Mouse (Mus musculus) midbrain, embryonic 11.5 days (tissue): ENCODE data around the gene Myh9. TPM values are rescaled to one million over a fixed set of nuclear protein-coding genes. Genes with fewer than 3 reads are reported as not detected.
"Not testable (repeated sequence)": the region's sequence is repeated elsewhere in the genome, so short reads cannot be mapped to it uniquely, and the experiment has no call there.

Source experiments
- ATAC-seq: fragments of 200-750 bp; cut with Nextera tagmentation; 2 replicates; pipeline ENCODE4 v1.8.0; 2017; ENCODE audit warnings: moderate TSS enrichment, moderate library complexity; ENCODE audit not compliant: low FRiP score
- DNase-seq: peaks from one replicate; pipeline ENCODE4 v3.0.0; 2015; ENCODE audit warnings: low spot score; ENCODE audit errors: missing footprints
- H3K27ac ChIP-seq: fragments of 300-500 bp; sonication (generic); 2 replicates; pipeline ENCODE4 v1.5.1; 2014; ENCODE audit warnings: low read depth, low read length
- H3K27me3 ChIP-seq: fragments of 300-500 bp; sonication (generic); 2 replicates; pipeline ENCODE4 v1.6.1; 2014; ENCODE audit warnings: mild to moderate bottlenecking, low read length, moderate library complexity, mixed read lengths; ENCODE audit not compliant: control insufficient read depth, insufficient read depth
- H3K36me3 ChIP-seq: fragments of 300-500 bp; sonication (generic); 2 replicates; pipeline ENCODE4 v1.6.1; 2014; ENCODE audit warnings: mild to moderate bottlenecking, low read length, moderate library complexity, mixed read lengths; ENCODE audit not compliant: control insufficient read depth, insufficient read depth
- H3K4me1 ChIP-seq: fragments of 300-500 bp; sonication (generic); 2 replicates; pipeline ENCODE4 v1.6.1; 2014; ENCODE audit warnings: low read length; ENCODE audit not compliant: control insufficient read depth, insufficient read depth
- H3K4me2 ChIP-seq: fragments of 300-500 bp; sonication (generic); 2 replicates; pipeline ENCODE4 v1.6.1; 2014; ENCODE audit warnings: mild to moderate bottlenecking, moderate library complexity
- H3K4me3 ChIP-seq: fragments of 300-500 bp; sonication (generic); 2 replicates; pipeline ENCODE4 v1.5.1; 2014; ENCODE audit warnings: low read depth, low read length
- H3K9ac ChIP-seq: fragments of 300-500 bp; sonication (generic); 2 replicates; pipeline ENCODE4 v1.6.1; 2014; ENCODE audit warnings: low read length
- H3K9me3 ChIP-seq: fragments of 300-500 bp; sonication (generic); 2 replicates; pipeline ENCODE4 v1.6.1; 2016; ENCODE audit warnings: low read length; ENCODE audit not compliant: control insufficient read depth
- WGBS: fragments of 180-500 bp; shearing (Covaris S2); extraction: QIAGEN DNeasy Blood & Tissue Kit; methylation state at CpG from one replicate; pipeline ENCODE4 v1.1.7; 2014; 5-methylcytosine and 5-hydroxymethylcytosine counted together
- polyA plus RNA-seq: library from polyadenylated mRNA; unstranded; fragments of >200 nt; fragmentation: Nextera tagmentation; extraction: Ambion mirVana; gene quantifications from 2 replicates; pipeline ENCODE4 v1.2.1, GENCODE M21; 2014

Myh9 gene
- polyA plus RNA-seq, 1 experiment from 2014 or later = 19.6 TPM

DNA sequence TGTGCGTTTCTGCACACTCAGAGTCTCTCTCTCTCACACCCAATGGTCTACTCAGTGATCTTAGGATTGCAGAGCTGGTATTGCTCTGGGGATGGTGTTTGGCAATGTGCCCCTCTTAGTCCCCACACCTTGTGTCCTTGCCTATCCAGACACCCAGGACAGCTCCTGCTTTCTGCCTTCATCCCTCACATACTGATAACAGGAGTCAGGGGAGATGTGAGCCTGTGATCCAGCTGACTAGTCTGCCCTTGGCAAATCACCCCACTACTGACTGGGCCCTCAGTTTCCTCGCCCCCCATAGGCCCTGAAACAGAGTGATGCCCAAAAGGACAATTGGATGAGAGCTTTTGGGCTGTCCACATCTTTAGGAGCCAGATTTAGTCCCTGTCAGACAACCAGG, 85.9 kb downstream of the Myh9 start:
- Histone ChIP-seq H3K4me3 (no peak overlapping the region), H3K9ac (no peak overlapping the region), H3K36me3 (no peaks in the 10 kb centered on the region), H3K4me2 (no peak overlapping the region), H3K27me3 (no peaks in the 10 kb centered on the region), H3K9me3 (no peaks in the 10 kb centered on the region), H3K4me1 (no peaks in the 10 kb centered on the region), H3K27ac (no peak overlapping the region)
- ATAC-seq (no peak), DNase-seq (no peak)
- 61% methylated on average over 2 of the region's 2 CpGs for WGBS

DNA sequence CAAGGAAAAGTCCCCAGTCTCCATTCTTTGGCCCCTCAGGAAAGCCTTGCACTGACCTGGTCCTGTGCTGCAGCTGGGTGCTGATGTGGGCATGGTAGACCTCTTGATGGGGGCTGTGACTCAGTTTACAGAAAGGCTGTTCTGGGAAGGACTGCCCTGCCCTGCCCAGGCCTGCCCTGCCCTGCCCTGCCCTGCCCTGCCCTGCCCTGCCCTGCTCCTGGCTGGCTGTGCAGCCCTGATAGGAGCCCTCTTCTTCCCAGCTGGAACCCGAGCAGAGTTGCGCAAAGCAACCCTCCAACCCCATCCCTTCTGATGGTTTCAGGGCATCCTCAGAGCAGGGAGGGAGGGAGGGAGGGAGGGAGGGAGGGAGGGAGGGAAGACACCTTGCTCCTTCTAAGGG, 86.8 kb downstream of the Myh9 start:
- Histone ChIP-seq H3K36me3 (no peaks in the 10 kb centered on the region), H3K27ac (no peak overlapping the region), H3K4me3 (no peak overlapping the region), H3K9ac (no peak overlapping the region), H3K9me3 (no peaks in the 10 kb centered on the region), H3K4me2 (no peak overlapping the region), H3K27me3 (no peaks in the 10 kb centered on the region), H3K4me1 (no peaks in the 10 kb centered on the region)
- no peak for ATAC-seq
- no peak for DNase-seq
- no CpG with 5 or more reads among the region's 2 CpGs for WGBS

DNA sequence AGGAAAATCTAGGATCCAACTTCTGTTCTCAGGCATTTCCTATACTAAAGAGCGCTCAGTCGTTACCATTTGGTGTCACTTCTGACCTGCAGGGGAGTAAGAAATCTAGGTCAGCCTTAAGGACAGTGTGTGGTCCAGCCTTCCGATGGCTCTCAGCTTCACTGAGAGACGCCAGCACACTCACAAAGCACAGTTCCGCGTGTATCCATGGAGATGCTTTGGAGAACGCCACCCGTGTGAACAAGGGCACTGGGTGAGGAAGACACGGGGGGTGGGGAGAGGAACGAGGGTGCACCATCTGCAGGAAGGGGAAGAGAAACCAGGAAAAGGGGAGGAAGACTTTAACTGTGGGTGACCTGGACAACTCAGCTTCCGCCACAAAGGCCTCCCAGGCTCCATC, 89.5 kb downstream of the Myh9 start:
- Histone ChIP-seq H3K27me3 (no peaks in the 10 kb centered on the region), H3K27ac (no peak overlapping the region), H3K4me3 (no peak overlapping the region), H3K36me3 (no peaks in the 10 kb centered on the region), H3K4me2 (no peak overlapping the region), H3K4me1 (no peaks in the 10 kb centered on the region), H3K9ac (no peak overlapping the region), H3K9me3 (no peaks in the 10 kb centered on the region)
- WGBS = 64% methylated on average over 11 of the region's 11 CpGs
- ATAC-seq (no peak), DNase-seq (peak; percentile 78)

DNA sequence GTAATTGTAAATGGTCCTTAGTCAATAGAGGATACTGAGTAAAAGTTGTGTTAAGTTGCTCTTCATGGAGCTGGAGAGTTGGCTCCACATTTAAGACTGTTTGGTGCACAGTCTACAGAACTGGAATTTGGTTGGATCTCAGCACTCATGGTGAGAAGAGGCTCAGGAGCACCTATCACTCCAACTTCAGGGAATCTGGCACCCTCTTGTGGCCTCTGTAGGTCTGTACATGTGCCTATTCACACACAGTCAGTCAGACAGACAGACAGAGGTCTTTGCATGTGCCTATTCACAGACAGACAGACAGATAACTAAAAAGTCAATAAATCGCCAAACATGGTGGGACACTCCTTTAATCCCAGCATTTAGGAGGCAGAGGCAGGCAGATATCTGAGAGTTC, 91.5 kb downstream of the Myh9 start:
- ATAC-seq = no peak
- Histone ChIP-seq H3K9ac (no peak overlapping the region), H3K4me1 (no peaks in the 10 kb centered on the region), H3K9me3 (no peaks in the 10 kb centered on the region), H3K27me3 (no peaks in the 10 kb centered on the region), H3K27ac (no peak overlapping the region), H3K36me3 (no peaks in the 10 kb centered on the region), H3K4me3 (no peak overlapping the region), H3K4me2 (no peak overlapping the region)
- DNase-seq = peak; percentile 72
- WGBS = 28% methylated on average over 1 of the region's 1 CpGs

- ATAC-seq (no peak), DNase-seq (peak; percentile 23)
- Histone ChIP-seq H3K27me3 (no peaks in the 10 kb centered on the region), H3K9ac (no peak overlapping the region), H3K4me2 (no peak overlapping the region), H3K9me3 (no peaks in the 10 kb centered on the region), H3K4me3 (no peak overlapping the region), H3K27ac (no peak overlapping the region), H3K36me3 (no peaks in the 10 kb centered on the region), H3K4me1 (no peaks in the 10 kb centered on the region)
- WGBS = 91% methylated on average over 10 of the region's 10 CpGs
Observed at GRCm38 (mm10) chr15:77749717-77750116, 92.3 kb downstream of the Myh9 start.

DNA sequence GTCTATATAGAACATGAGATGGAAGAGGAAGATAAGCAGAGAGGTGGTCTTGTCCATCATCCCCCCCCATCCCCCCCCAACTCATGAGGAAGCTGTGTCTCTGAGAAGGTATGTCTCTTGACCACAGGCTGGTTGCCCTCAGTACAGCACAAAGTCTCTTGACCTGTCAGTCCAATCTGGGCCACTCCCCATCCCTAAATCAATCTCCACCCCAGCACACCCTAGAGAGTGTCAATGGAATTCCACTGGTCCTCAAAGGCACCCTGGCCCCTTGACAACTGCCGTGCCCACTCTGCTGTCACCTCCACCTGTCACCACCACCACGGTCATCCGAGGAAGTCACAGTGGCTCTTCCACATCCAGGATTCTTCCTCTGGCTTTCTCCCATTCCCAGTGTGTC, 93.6 kb downstream of the Myh9 start:
- 100% methylated on average over 3 of the region's 3 CpGs for WGBS
- H3K4me1 ChIP-seq = no peaks in the 10 kb centered on the region
- DNase-seq (peak; percentile 17), ATAC-seq (no peak)
- H3K9ac ChIP-seq = no peak overlapping the region
- H3K27me3 ChIP-seq = no peaks in the 10 kb centered on the region
- no peak overlapping the region for H3K4me2 ChIP-seq
- no peaks in the 10 kb centered on the region for H3K9me3 ChIP-seq
- H3K4me3 ChIP-seq = no peak overlapping the region
- H3K36me3 ChIP-seq = no peaks in the 10 kb centered on the region
- no peak overlapping the region for H3K27ac ChIP-seq

DNA sequence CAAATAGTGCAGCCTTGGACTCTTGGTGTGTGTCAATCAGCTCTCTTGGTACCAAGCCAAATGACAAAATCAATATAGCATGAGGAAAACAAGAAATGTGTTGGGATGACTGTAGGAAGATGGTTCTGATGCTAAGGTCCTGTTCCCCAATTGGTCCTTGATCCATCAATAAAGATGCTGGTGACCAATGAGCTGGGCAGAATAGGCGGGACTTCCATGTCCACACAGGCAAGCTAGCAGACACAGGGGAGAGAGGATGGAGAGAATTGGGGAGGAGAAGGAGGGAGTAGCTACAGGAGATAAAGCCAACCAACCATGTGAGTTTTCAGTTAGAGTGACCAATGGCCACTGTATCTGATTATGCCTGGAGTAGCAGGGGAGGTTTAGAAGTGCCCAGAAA, 95.6 kb downstream of the Myh9 start:
- ATAC-seq (no peak), DNase-seq (no peak)
- 95% methylated on average over 1 of the region's 1 CpGs for WGBS
- no peaks in the 10 kb centered on the region for H3K27me3 ChIP-seq
- no peaks in the 10 kb centered on the region for H3K4me1 ChIP-seq
- no peak overlapping the region for H3K9ac ChIP-seq
- no peaks in the 10 kb centered on the region for H3K9me3 ChIP-seq
- H3K4me3 ChIP-seq = no peak overlapping the region
- H3K4me2 ChIP-seq = no peak overlapping the region
- no peak overlapping the region for H3K27ac ChIP-seq
- H3K36me3 ChIP-seq = no peaks in the 10 kb centered on the region

DNA sequence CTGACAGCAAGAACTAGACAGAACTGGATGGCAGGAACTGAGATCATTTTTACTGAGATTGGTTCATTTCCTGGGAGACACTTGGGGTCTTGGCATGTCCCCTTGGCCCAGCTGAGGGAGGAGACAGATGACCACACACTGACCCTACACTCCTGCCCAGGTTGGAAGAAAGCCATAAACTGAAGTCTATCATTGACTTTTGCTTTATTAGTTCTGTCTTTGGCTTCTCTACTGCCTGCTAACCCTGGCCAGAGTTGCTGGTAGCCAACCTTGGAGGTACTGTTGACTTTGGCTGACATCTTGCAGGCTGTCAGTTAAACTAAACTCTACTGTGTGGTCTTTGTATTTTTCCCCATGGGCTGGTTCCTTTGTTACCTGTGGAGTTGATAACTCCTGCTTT, 96.9 kb downstream of the Myh9 start:
- ATAC-seq (no peak), DNase-seq (peak; percentile 72)
- Histone ChIP-seq H3K27ac (no peak overlapping the region), H3K4me3 (no peak overlapping the region), H3K27me3 (no peaks in the 10 kb centered on the region), H3K36me3 (no peaks in the 10 kb centered on the region), H3K4me2 (no peak overlapping the region), H3K4me1 (no peaks in the 10 kb centered on the region), H3K9me3 (no peaks in the 10 kb centered on the region), H3K9ac (no peak overlapping the region)

DNA sequence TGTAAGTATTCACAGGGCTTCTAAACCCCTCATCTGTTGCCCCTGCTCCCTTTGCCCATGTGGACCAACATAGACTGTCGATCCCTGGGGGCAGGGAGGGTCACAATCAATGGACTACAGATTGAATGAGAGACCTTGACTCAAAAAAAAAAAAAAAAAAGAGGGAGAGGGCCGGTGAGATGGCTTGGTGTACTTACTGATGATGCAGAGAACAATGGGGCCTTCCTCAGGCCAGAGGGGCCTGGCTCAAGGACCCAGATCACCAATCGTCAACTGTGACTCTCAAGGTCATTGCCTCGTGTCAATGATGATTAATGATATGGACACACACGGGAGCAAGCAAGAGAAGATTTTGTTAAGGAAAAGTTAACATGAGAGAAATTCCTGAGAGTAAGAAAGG, 97.3 kb downstream of the Myh9 start:
- Histone ChIP-seq H3K27me3 (no peaks in the 10 kb centered on the region), H3K4me2 (no peak overlapping the region), H3K4me1 (no peaks in the 10 kb centered on the region), H3K4me3 (no peak overlapping the region), H3K36me3 (no peaks in the 10 kb centered on the region), H3K9ac (no peak overlapping the region), H3K9me3 (no peaks in the 10 kb centered on the region), H3K27ac (no peak overlapping the region)
- ATAC-seq (no peak), DNase-seq (peak; percentile 59)
- WGBS = 43% methylated on average over 5 of the region's 5 CpGs

DNA sequence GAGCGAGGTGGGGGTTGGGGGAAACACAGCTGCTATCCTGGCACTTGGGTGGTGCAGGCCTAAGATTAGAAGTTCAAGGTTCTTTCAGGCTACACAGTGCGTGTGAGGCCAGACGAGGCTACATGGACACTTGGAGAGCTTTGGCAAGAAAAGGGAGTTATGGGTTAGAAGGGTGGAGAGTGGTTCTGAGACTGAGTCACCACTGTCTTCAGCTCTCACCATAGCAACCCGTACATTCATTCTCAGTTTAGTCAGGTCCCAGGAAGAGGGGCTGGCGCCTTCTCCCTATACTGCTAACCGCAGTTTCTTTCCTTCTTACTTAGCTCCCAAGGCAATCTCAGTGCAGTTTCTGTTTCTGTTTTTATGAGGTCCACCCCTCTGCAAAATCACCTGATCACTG, 100.4 kb downstream of the Myh9 start:
- not testable (repeated sequence) for H3K4me3 ChIP-seq, H3K4me2 ChIP-seq, H3K9me3 ChIP-seq, H3K27ac ChIP-seq, H3K9ac ChIP-seq, H3K4me1 ChIP-seq, H3K36me3 ChIP-seq, H3K27me3 ChIP-seq, ATAC-seq
- DNase-seq = peak; percentile 19
- WGBS = 86% methylated on average over 6 of the region's 6 CpGs
